Mouse (Mus musculus) embryonic facial prominence, embryonic 12.5 days (tissue): ENCODE measurements at regions not wholly inside any gene's neighbourhood (a gene's known extent, or its start where the extent isn't known, plus 50 kb on each side); places are given as distances from the start of the nearest gene placed in this dataset.
A peak's percentile ranks its signal among the peaks of the same experiment; 100 is the strongest.

Source experiments
- ATAC-seq: fragments of 200-750 bp; cut with Nextera tagmentation; 2 replicates; pipeline ENCODE4 v1.8.0; 2017; ENCODE audit not compliant: insufficient number of reproducible peaks, insufficient read depth, low FRiP score, low TSS enrichment
- H3K27ac ChIP-seq: fragments of 300-500 bp; sonication (generic); 2 replicates; pipeline ENCODE4 v1.5.1; 2016; ENCODE audit warnings: mild to moderate bottlenecking
- H3K27me3 ChIP-seq: fragments of 300-500 bp; sonication (generic); 2 replicates; pipeline ENCODE4 v1.6.1; 2016; ENCODE audit warnings: mild to moderate bottlenecking, moderate library complexity
- H3K36me3 ChIP-seq: fragments of 300-500 bp; sonication (generic); 2 replicates; pipeline ENCODE4 v1.6.1; 2016; ENCODE audit warnings: mild to moderate bottlenecking
- H3K4me1 ChIP-seq: fragments of 300-500 bp; sonication (generic); 2 replicates; pipeline ENCODE4 v1.6.1; 2016
- H3K4me2 ChIP-seq: fragments of 300-500 bp; sonication (generic); replicated peaks from 2 replicates; pipeline ENCODE4 v1.6.1; 2016; ENCODE audit warnings: mild to moderate bottlenecking, moderate library complexity
- H3K4me3 ChIP-seq: fragments of 300-500 bp; sonication (generic); 2 replicates; pipeline ENCODE4 v1.5.1; 2016; ENCODE audit warnings: mild to moderate bottlenecking
- H3K9ac ChIP-seq: fragments of 300-500 bp; sonication (generic); 2 replicates; pipeline ENCODE4 v1.6.1; 2016; ENCODE audit warnings: mild to moderate bottlenecking, moderate library complexity
- H3K9me3 ChIP-seq: fragments of 300-500 bp; sonication (generic); 2 replicates; pipeline ENCODE4 v1.6.1; 2016; ENCODE audit warnings: mild to moderate bottlenecking, moderate library complexity
- WGBS: fragments of 180-500 bp; shearing (Covaris S2); methylation state at CpG from one replicate; pipeline ENCODE4 v1.1.7; 2016; 5-methylcytosine and 5-hydroxymethylcytosine counted together

GRCm38 (mm10) chr15:93715443-93715842 lies 119.8 kb upstream of the Prickle1 start:
- Histone ChIP-seq H3K9me3 (no peaks in the 10 kb centered on the region), H3K9ac (no peak overlapping the region), H3K36me3 (no peaks in the 10 kb centered on the region), H3K27me3 (no peaks in the 10 kb centered on the region), H3K27ac (no peak overlapping the region), H3K4me3 (no peak overlapping the region), H3K4me1 (peaks cover 4% of the 10 kb centered on the region; the same call in 1 of the 2 replicates), H3K4me2 (no peak overlapping the region)
- WGBS = 74% methylated on average over 4 of the region's 4 CpGs
- ATAC-seq = no peak

- 80% methylated on average over 7 of the region's 7 CpGs for WGBS
- Histone ChIP-seq H3K27me3 (no peaks in the 10 kb centered on the region), H3K27ac (no peak overlapping the region), H3K4me2 (no peak overlapping the region), H3K36me3 (no peaks in the 10 kb centered on the region), H3K9ac (no peak overlapping the region), H3K4me1 (peaks cover 6% of the 10 kb centered on the region; the same call in 1 of the 2 replicates), H3K9me3 (no peaks in the 10 kb centered on the region), H3K4me3 (no peak overlapping the region)
- ATAC-seq = no peak
These were observed 117.7 kb upstream of the Prickle1 start for GRCm38 (mm10) chr15:93713428-93713827.

- no peak for ATAC-seq
These were observed 116.9 kb upstream of the Prickle1 start for GRCm38 (mm10) chr15:93712594-93712993.

GRCm38 (mm10) chr15:93711150-93711784 lies 115.6 kb upstream of the Prickle1 start:
- H3K4me1 ChIP-seq = peaks cover 13% of the 10 kb centered on the region; the same call in 1 of the 2 replicates

More at GRCm38 (mm10) chr15:93712594-93712993, 116.9 kb upstream of the Prickle1 start:
- Histone ChIP-seq H3K27ac (no peak overlapping the region), H3K9ac (no peak overlapping the region), H3K36me3 (no peaks in the 10 kb centered on the region), H3K4me2 (no peak overlapping the region), H3K4me1 (peaks cover 8% of the 10 kb centered on the region; the same call in 1 of the 2 replicates), H3K27me3 (no peaks in the 10 kb centered on the region), H3K9me3 (no peaks in the 10 kb centered on the region), H3K4me3 (no peak overlapping the region)
- WGBS = 60% methylated on average over 10 of the region's 10 CpGs

GRCm38 (mm10) chr15:93710493-93711149 lies 114.9 kb upstream of the Prickle1 start:
- Histone ChIP-seq H3K4me3 (no peak overlapping the region), H3K9ac (no peak overlapping the region), H3K27ac (no peak overlapping the region), H3K9me3 (no peaks in the 10 kb centered on the region), H3K4me1 (peaks cover 13% of the 10 kb centered on the region; the same call in 1 of the 2 replicates), H3K36me3 (no peaks in the 10 kb centered on the region), H3K27me3 (no peaks in the 10 kb centered on the region), H3K4me2 (no peak overlapping the region)
- WGBS = 88% methylated on average over 15 of the region's 15 CpGs
- no peak for ATAC-seq

More at GRCm38 (mm10) chr15:93711150-93711784, 115.6 kb upstream of the Prickle1 start:
- Histone ChIP-seq H3K36me3 (no peaks in the 10 kb centered on the region), H3K4me3 (no peak overlapping the region), H3K27ac (no peak overlapping the region), H3K9me3 (no peaks in the 10 kb centered on the region), H3K27me3 (no peaks in the 10 kb centered on the region), H3K4me2 (no peak overlapping the region), H3K9ac (no peak overlapping the region)
- ATAC-seq = no peak
- WGBS = 86% methylated on average over 13 of the region's 13 CpGs

GRCm38 (mm10) chr15:93706366-93706930 lies 110.8 kb upstream of the Prickle1 start:
- WGBS = 48% methylated on average over 11 of the region's 11 CpGs
- Histone ChIP-seq H3K4me2 (no peak overlapping the region), H3K27me3 (no peaks in the 10 kb centered on the region), H3K4me3 (no peak overlapping the region), H3K9me3 (no peaks in the 10 kb centered on the region), H3K4me1 (peaks cover 9% of the 10 kb centered on the region; the same call in 1 of the 2 replicates), H3K36me3 (no peaks in the 10 kb centered on the region), H3K9ac (no peak overlapping the region), H3K27ac (peak overlapping the region; percentile 4; the same call in 1 of the 2 replicates)
- 0 out of 2 replicates have a peak, but pooled peaks have one; percentile 41 for ATAC-seq

GRCm38 (mm10) chr15:93705651-93706050 lies 110.0 kb upstream of the Prickle1 start:
- no peak for ATAC-seq
- Histone ChIP-seq H3K36me3 (no peaks in the 10 kb centered on the region), H3K9ac (no peak overlapping the region), H3K4me1 (peaks cover 9% of the 10 kb centered on the region; the same call in 1 of the 2 replicates), H3K9me3 (no peaks in the 10 kb centered on the region), H3K27ac (peak overlapping the region; percentile 4; the same call in 1 of the 2 replicates), H3K4me2 (no peak overlapping the region), H3K27me3 (no peaks in the 10 kb centered on the region), H3K4me3 (no peak overlapping the region)
- 80% methylated on average over 4 of the region's 4 CpGs for WGBS

GRCm38 (mm10) chr15:93705109-93705508 lies 109.4 kb upstream of the Prickle1 start:
- no peak for ATAC-seq

GRCm38 (mm10) chr15:93701017-93701416 lies 105.3 kb upstream of the Prickle1 start:
- Histone ChIP-seq H3K4me1 (peaks cover 27% of the 10 kb centered on the region; the same call in 1 of the 2 replicates), H3K4me3 (no peak overlapping the region), H3K9me3 (no peaks in the 10 kb centered on the region), H3K27me3 (no peaks in the 10 kb centered on the region), H3K27ac (no peak overlapping the region), H3K4me2 (no peak overlapping the region), H3K36me3 (no peaks in the 10 kb centered on the region), H3K9ac (no peak overlapping the region)
- no peak for ATAC-seq
- 86% methylated on average over 10 of the region's 10 CpGs for WGBS

More at GRCm38 (mm10) chr15:93705109-93705508, 109.4 kb upstream of the Prickle1 start:
- no peak overlapping the region for H3K4me2 ChIP-seq
- no peak overlapping the region for H3K27ac ChIP-seq
- H3K36me3 ChIP-seq = no peaks in the 10 kb centered on the region
- 93% methylated on average over 1 of the region's 1 CpGs for WGBS
- H3K4me1 ChIP-seq = peaks cover 13% of the 10 kb centered on the region; the same call in 1 of the 2 replicates
- H3K9me3 ChIP-seq = no peaks in the 10 kb centered on the region
- H3K4me3 ChIP-seq = no peak overlapping the region
- no peak overlapping the region for H3K9ac ChIP-seq
- no peaks in the 10 kb centered on the region for H3K27me3 ChIP-seq

- no peak overlapping the region for H3K4me2 ChIP-seq
- no peaks in the 10 kb centered on the region for H3K27me3 ChIP-seq
- no peak overlapping the region for H3K4me3 ChIP-seq
- H3K4me1 ChIP-seq = peaks cover 27% of the 10 kb centered on the region; the same call in 1 of the 2 replicates
- no peaks in the 10 kb centered on the region for H3K36me3 ChIP-seq
- WGBS = 35% methylated on average over 9 of the region's 9 CpGs
- no peak overlapping the region for H3K9ac ChIP-seq
- H3K27ac ChIP-seq = peak overlapping the region; percentile 26; the same call in 1 of the 2 replicates
- no peak for ATAC-seq
- no peaks in the 10 kb centered on the region for H3K9me3 ChIP-seq
These were observed 104.3 kb upstream of the Prickle1 start for GRCm38 (mm10) chr15:93699971-93700370.

GRCm38 (mm10) chr15:93698182-93698822 lies 102.6 kb upstream of the Prickle1 start:
- no peak overlapping the region for H3K4me3 ChIP-seq
- WGBS = 24% methylated on average over 10 of the region's 10 CpGs
- H3K36me3 ChIP-seq = no peaks in the 10 kb centered on the region
- H3K4me1 ChIP-seq = peaks cover 27% of the 10 kb centered on the region; the same call in 1 of the 2 replicates
- no peaks in the 10 kb centered on the region for H3K9me3 ChIP-seq
- no peaks in the 10 kb centered on the region for H3K27me3 ChIP-seq
- 0 out of 2 replicates have a peak, but pooled peaks have one; percentile 47 for ATAC-seq
- H3K9ac ChIP-seq = no peak overlapping the region
- peak overlapping the region; percentile 29 for H3K4me2 ChIP-seq
- H3K27ac ChIP-seq = no peak overlapping the region
